Mouse (Mus musculus) neural tube, embryonic 13.5 days (tissue): ENCODE measurements around the gene Tnfrsf1a. TPM values are rescaled to one million over a fixed set of nuclear protein-coding genes. Genes with fewer than 3 reads are reported as not detected.

ENCODE experiments used
- ATAC-seq: fragments of 200-750 bp; cut with Nextera tagmentation; 2 replicates; pipeline ENCODE4 v1.8.0; 2017; ENCODE audit warnings: low read depth, mild to moderate bottlenecking, moderate TSS enrichment, moderate library complexity
- H3K27ac ChIP-seq: fragments of 300-500 bp; sonication (generic); replicated peaks from 2 replicates; pipeline ENCODE4 v1.5.1; 2015; ENCODE audit warnings: moderate library complexity, mild to moderate bottlenecking, inconsistent platforms
- H3K27me3 ChIP-seq: fragments of 300-500 bp; sonication (generic); 2 replicates; pipeline ENCODE4 v1.6.1; 2015; ENCODE audit warnings: mild to moderate bottlenecking, inconsistent platforms
- H3K36me3 ChIP-seq: fragments of 300-500 bp; sonication (generic); 2 replicates; pipeline ENCODE4 v1.6.1; 2015; ENCODE audit warnings: mild to moderate bottlenecking, inconsistent platforms
- H3K4me1 ChIP-seq: fragments of 300-500 bp; sonication (generic); replicated peaks from 2 replicates; pipeline ENCODE4 v1.6.1; 2015; ENCODE audit warnings: inconsistent platforms
- H3K4me2 ChIP-seq: fragments of 300-500 bp; sonication (generic); 2 replicates; pipeline ENCODE4 v1.6.1; 2015; ENCODE audit warnings: inconsistent platforms, mild to moderate bottlenecking, moderate library complexity
- H3K4me3 ChIP-seq: fragments of 300-500 bp; sonication (generic); 2 replicates; pipeline ENCODE4 v1.5.1; 2015; ENCODE audit warnings: mild to moderate bottlenecking, inconsistent platforms
- H3K9ac ChIP-seq: fragments of 300-500 bp; sonication (generic); 2 replicates; pipeline ENCODE4 v1.6.1; 2015; ENCODE audit warnings: moderate library complexity, mild to moderate bottlenecking, inconsistent platforms
- H3K9me3 ChIP-seq: fragments of 300-500 bp; sonication (generic); 2 replicates; pipeline ENCODE4 v1.6.1; 2016; ENCODE audit warnings: inconsistent platforms
- WGBS: fragments of 180-500 bp; shearing (Covaris S2); methylation state at CpG from one replicate; pipeline ENCODE4 v1.1.7; 2015; 5-methylcytosine and 5-hydroxymethylcytosine counted together
- polyA plus RNA-seq: library from polyadenylated mRNA; unstranded; fragments of >200 nt; fragmentation: Nextera tagmentation; extraction: Ambion mirVana; gene quantifications from 2 replicates; pipeline ENCODE4 v1.2.1, GENCODE M21; 2015

The Tnfrsf1a gene
- polyA plus RNA-seq, 1 experiment from 2014 or later: 17.5 TPM

DNA sequence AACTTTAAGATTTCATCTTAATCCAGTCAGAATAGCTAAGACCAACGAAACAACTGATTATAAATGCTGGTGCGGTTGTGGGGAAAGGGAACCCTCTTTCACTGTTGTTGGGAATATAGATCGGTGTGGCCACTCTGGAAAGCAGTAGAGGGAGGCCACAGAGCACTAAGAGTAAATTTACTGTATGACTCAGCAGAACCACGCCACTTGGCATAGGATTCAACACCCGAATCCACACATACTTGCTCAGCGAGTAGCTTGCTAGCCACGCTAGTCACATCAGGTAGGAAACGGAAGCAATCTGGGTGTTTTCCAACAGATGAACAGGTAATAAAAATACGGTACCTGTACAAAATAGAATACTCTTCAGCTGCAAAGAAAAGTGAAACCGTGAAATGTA lies 58.5 kb downstream of the Tnfrsf1a start:
- H3K4me2 ChIP-seq: no peak overlapping the region

DNA sequence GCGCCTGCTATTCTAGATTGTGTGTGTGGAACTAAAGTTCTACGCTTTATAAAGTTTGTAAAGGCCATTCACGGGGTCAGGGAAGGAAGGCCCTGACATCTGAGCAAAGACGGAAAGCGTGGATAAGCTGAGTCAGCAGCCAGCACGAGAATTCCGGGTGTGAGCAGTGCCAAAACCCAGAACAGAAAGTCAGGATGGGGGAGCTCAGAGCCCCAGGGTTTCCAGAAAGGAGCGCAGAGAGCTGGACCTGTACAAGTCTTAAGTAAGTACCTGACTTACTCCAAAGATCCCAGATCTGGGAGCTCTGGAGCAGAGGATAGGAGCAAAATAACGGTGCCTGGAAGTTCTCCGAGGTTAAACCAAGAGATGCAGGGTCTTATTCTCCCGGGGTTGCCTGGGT lies 61.4 kb downstream of the Tnfrsf1a start:
- 67% methylated on average over 11 of the region's 11 CpGs for WGBS
- H3K36me3 ChIP-seq: no peaks in the 10 kb centered on the region
- H3K4me3 ChIP-seq: no peak overlapping the region
- no peaks in the 10 kb centered on the region for H3K27me3 ChIP-seq
- no peak overlapping the region for H3K4me2 ChIP-seq
- no peaks in the 10 kb centered on the region for H3K9me3 ChIP-seq
- H3K4me1 ChIP-seq: no peaks in the 10 kb centered on the region
- no peak for ATAC-seq
- H3K27ac ChIP-seq: no peak overlapping the region
- H3K9ac ChIP-seq: no peak overlapping the region

More for the DNA sequence above, 58.5 kb downstream of the Tnfrsf1a start:
- Histone ChIP-seq H3K9me3 (no peaks in the 10 kb centered on the region), H3K9ac (no peak overlapping the region), H3K36me3 (no peaks in the 10 kb centered on the region), H3K4me1 (no peaks in the 10 kb centered on the region), H3K27me3 (no peaks in the 10 kb centered on the region), H3K27ac (no peak overlapping the region), H3K4me3 (no peak overlapping the region)
- no peak for ATAC-seq
- 93% methylated on average over 10 of the region's 10 CpGs for WGBS

DNA sequence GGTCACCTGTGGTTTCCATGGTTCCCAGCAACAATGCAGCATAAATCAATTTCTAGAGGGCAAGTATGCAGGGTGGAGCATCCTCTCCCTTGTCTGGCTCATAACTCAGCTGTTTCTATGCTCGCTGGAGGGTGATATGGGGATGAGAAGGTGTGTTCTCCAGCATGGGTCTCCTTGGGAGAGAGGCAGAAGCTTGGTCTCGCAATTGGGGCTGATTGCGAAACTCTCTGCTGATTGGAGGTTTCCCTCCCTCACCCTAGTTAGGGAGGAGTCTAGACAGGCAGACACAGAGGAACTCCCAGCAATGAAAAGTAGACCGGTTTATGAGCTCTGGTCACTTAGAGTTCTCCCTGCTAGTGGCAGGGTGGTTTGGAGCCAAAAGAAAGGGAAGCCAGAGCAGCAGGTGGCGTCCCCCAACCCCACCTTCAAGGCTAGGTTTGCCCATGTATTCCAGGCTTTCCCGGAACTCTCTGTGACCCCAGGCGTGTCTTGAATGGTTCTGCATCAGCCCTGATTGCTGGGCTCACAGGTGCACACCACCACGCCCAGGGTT lies 61.9 kb downstream of the Tnfrsf1a start:
- Histone ChIP-seq H3K4me1 (no peaks in the 10 kb centered on the region), H3K27ac (no peak overlapping the region), H3K4me3 (no peak overlapping the region), H3K36me3 (no peaks in the 10 kb centered on the region), H3K9ac (no peak overlapping the region), H3K4me2 (no peak overlapping the region), H3K27me3 (no peaks in the 10 kb centered on the region), H3K9me3 (no peaks in the 10 kb centered on the region)
- 56% methylated on average over 8 of the region's 8 CpGs for WGBS
- no peak for ATAC-seq

DNA sequence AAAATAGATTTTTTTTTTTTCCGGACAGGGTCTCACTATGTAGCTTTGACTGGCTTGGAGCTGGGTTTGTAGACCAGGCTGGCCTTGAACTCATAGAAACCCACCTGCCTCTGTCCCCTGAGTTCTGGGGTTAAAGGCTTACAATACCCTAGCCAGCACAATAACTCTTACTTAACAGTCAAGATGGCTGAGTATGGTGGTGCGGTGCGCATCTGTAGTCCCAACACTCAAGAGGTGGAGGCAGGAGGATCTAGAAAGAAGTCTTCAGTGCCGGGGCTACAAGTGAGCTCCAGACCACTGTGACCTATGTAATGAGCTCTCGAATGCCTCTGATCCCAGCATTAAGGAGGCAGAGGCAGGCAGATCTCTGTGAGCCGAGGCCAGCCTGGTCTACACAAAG lies 62.5 kb downstream of the Tnfrsf1a start:
- H3K9ac ChIP-seq: no peak overlapping the region
- no peak overlapping the region for H3K27ac ChIP-seq
- H3K4me2 ChIP-seq: no peak overlapping the region
- no peaks in the 10 kb centered on the region for H3K27me3 ChIP-seq
- H3K4me1 ChIP-seq: no peaks in the 10 kb centered on the region
- no peak overlapping the region for H3K4me3 ChIP-seq
- no peaks in the 10 kb centered on the region for H3K36me3 ChIP-seq
- no peaks in the 10 kb centered on the region for H3K9me3 ChIP-seq
- 94% methylated on average over 6 of the region's 6 CpGs for WGBS
- no peak for ATAC-seq

Other genes starting within 250 kb of the Tnfrsf1a start
- gene Nop2, start 217.5 kb upstream of the Tnfrsf1a start, polyA plus RNA-seq: 44.5 and 45.3 TPM in 2 replicates
- 21.1 and 24.0 TPM in 2 replicates for gene Iffo1, start 204.1 kb upstream of the Tnfrsf1a start, polyA plus RNA-seq
- 1,206 and 1,336 TPM in 2 replicates for gene Gapdh, start 182.9 kb upstream of the Tnfrsf1a start, polyA plus RNA-seq
- gene Ncapd2, start 157.7 kb upstream of the Tnfrsf1a start, polyA plus RNA-seq: 48.8 and 69.2 TPM in 2 replicates
- gene Mrpl51, start 157.6 kb upstream of the Tnfrsf1a start, polyA plus RNA-seq: 143 and 158 TPM in 2 replicates
- 16.2 and 17.1 TPM in 2 replicates for gene Vamp1, start 133.8 kb upstream of the Tnfrsf1a start, polyA plus RNA-seq
- 4.8 and 5.5 TPM in 2 replicates for gene Tapbpl, start 117.5 kb upstream of the Tnfrsf1a start, polyA plus RNA-seq
- 1.3 and 1.6 TPM in 2 replicates for gene Cd27, start 112.4 kb upstream of the Tnfrsf1a start, polyA plus RNA-seq
- gene Tuba3a, start 63.3 kb upstream of the Tnfrsf1a start, polyA plus RNA-seq: not detected in 2 replicates
- gene Ltbr, start 35.5 kb upstream of the Tnfrsf1a start, polyA plus RNA-seq: 16.3 and 17.5 TPM in 2 replicates
- 0.36 and 0.63 TPM in 2 replicates for gene Scnn1a, start 28.7 kb upstream of the Tnfrsf1a start, polyA plus RNA-seq
- gene Plekhg6, start 31.4 kb downstream of the Tnfrsf1a start, polyA plus RNA-seq: 0.23 TPM in 1 of 2 replicates, not detected in the other
- 66.9 and 74.0 TPM in 2 replicates for gene Cd9, start 145.4 kb downstream of the Tnfrsf1a start, polyA plus RNA-seq
- gene Vwf, start 197.4 kb downstream of the Tnfrsf1a start, polyA plus RNA-seq: 5.6 and 8.0 TPM in 2 replicates